Mouse (Mus musculus) heart, adult 18-20 months (tissue): ENCODE measurements around the gene Gramd1b. TPM values are rescaled to one million over a fixed set of nuclear protein-coding genes. Genes with fewer than 3 reads are reported as not detected.

Source experiments
- DNase-seq, 2 experiments: peaks; one replicate each; pipeline ENCODE4 v3.0.0; 2021 to 2022; ENCODE audit warnings: mixed read lengths in 1 of 2
- long read RNA-seq, 2 experiments: library from polyadenylated mRNA; stranded (forward); transcript quantifications; one replicate each; pipeline ENCODE4 v2.0.0; 2021
- total RNA-seq, 2 experiments: library from RNA; stranded (reverse); gene quantifications; 2 replicates each; pipeline ENCODE4 v1.2.3; 2021

Gene Gramd1b
- 10 to 100 TPM; 14.7 to 16.7 TPM for total RNA-seq
- long read RNA-seq, experiment 1, partial matches to known transcripts = 1 of 2 reads
- long read RNA-seq, experiment 1, other reads (novel, unspliced or antisense) = 1 of 2 reads
- long read RNA-seq, experiment 2, full-length matches to known transcripts = 1 of 3 reads
- long read RNA-seq, experiment 2, partial matches to known transcripts = 1 of 3 reads
- long read RNA-seq, experiment 2, other reads (novel, unspliced or antisense) = 1 of 3 reads

GRCm38 (mm10) chr9:40531027-40531621, at the start of gene Gramd1b:
Gene Gramd1b (minus strand): TSS chr9:40531383.
- peak; percentile 12 to 27 for DNase-seq

GRCm38 (mm10) chr9:40578726-40579625, 47.8 kb upstream of the Gramd1b start:
- DNase-seq = no peak

GRCm38 (mm10) chr9:40577132-40577531, 45.9 kb upstream of the Gramd1b start:
- no peak for DNase-seq

GRCm38 (mm10) chr9:40575053-40575985, 44.1 kb upstream of the Gramd1b start:
- DNase-seq = peak; percentile 82 to 88

- DNase-seq = no peak
Observed at GRCm38 (mm10) chr9:40571280-40571679, 40.1 kb upstream of the Gramd1b start.

GRCm38 (mm10) chr9:40568070-40568469, 36.9 kb upstream of the Gramd1b start:
- peak; percentile 81 to 90 for DNase-seq

GRCm38 (mm10) chr9:40563750-40564149, 32.6 kb upstream of the Gramd1b start:
- no peak for DNase-seq

- DNase-seq = no peak
Observed at GRCm38 (mm10) chr9:40559646-40560045, 28.5 kb upstream of the Gramd1b start.

GRCm38 (mm10) chr9:40557796-40558195, 26.6 kb upstream of the Gramd1b start:
- DNase-seq = no peak

- DNase-seq = no peak
Observed at GRCm38 (mm10) chr9:40556396-40556795, 25.2 kb upstream of the Gramd1b start.

- no peak for DNase-seq
Observed at GRCm38 (mm10) chr9:40555243-40555642, 24.1 kb upstream of the Gramd1b start.

- DNase-seq = no peak
Observed at GRCm38 (mm10) chr9:40547876-40548275, 16.7 kb upstream of the Gramd1b start.

- DNase-seq = no peak
Observed at GRCm38 (mm10) chr9:40545193-40545592, 14.0 kb upstream of the Gramd1b start.

GRCm38 (mm10) chr9:40539588-40540140, 8.5 kb upstream of the Gramd1b start:
- no peak for DNase-seq

GRCm38 (mm10) chr9:40537708-40538105, 6.5 kb upstream of the Gramd1b start:
- DNase-seq = peak; percentile 73 to 80

GRCm38 (mm10) chr9:40537044-40537707, 6.0 kb upstream of the Gramd1b start:
- DNase-seq = peak; percentile 9

GRCm38 (mm10) chr9:40530536-40530935, 647 bp downstream of the Gramd1b start:
- no peak for DNase-seq

GRCm38 (mm10) chr9:40528733-40529132, 2.5 kb downstream of the Gramd1b start:
- no peak for DNase-seq

GRCm38 (mm10) chr9:40526928-40527327, 4.3 kb downstream of the Gramd1b start:
- no peak for DNase-seq

GRCm38 (mm10) chr9:40522156-40522555, 9.0 kb downstream of the Gramd1b start:
- no peak for DNase-seq

- peak in 1 of 2 experiments; percentile 22 for DNase-seq
Observed at GRCm38 (mm10) chr9:40521097-40521496, 10.1 kb downstream of the Gramd1b start.
